Mouse (Mus musculus) hindbrain, embryonic 13.5 days (tissue): ENCODE measurements around the gene A930033H14Rik. TPM values are rescaled to one million over a fixed set of nuclear protein-coding genes. Genes with fewer than 3 reads are reported as not detected.

Source experiments
- ATAC-seq: fragments of 200-750 bp; cut with Nextera tagmentation; 2 replicates; pipeline ENCODE4 v1.8.0; 2017; ENCODE audit warnings: moderate TSS enrichment; ENCODE audit not compliant: low FRiP score
- H3K27ac ChIP-seq: fragments of 300-500 bp; sonication (generic); 2 replicates; pipeline ENCODE4 v1.5.1; 2015; ENCODE audit warnings: inconsistent platforms, mild to moderate bottlenecking, moderate library complexity
- H3K27me3 ChIP-seq: fragments of 300-500 bp; sonication (generic); 2 replicates; pipeline ENCODE4 v1.6.1; 2015; ENCODE audit warnings: mild to moderate bottlenecking, inconsistent platforms
- H3K36me3 ChIP-seq: fragments of 300-500 bp; sonication (generic); 2 replicates; pipeline ENCODE4 v1.6.1; 2015; ENCODE audit warnings: mild to moderate bottlenecking, inconsistent platforms
- H3K4me1 ChIP-seq: fragments of 300-500 bp; sonication (generic); replicated peaks from 2 replicates; pipeline ENCODE4 v1.6.1; 2015; ENCODE audit warnings: inconsistent platforms
- H3K4me2 ChIP-seq: fragments of 300-500 bp; sonication (generic); 2 replicates; pipeline ENCODE4 v1.6.1; 2015; ENCODE audit warnings: inconsistent platforms, mild to moderate bottlenecking, moderate library complexity
- H3K4me3 ChIP-seq: fragments of 300-500 bp; sonication (generic); 2 replicates; pipeline ENCODE4 v1.5.1; 2015; ENCODE audit warnings: mild to moderate bottlenecking, inconsistent platforms
- H3K9ac ChIP-seq: fragments of 300-500 bp; sonication (generic); 2 replicates; pipeline ENCODE4 v1.6.1; 2015; ENCODE audit warnings: mild to moderate bottlenecking, inconsistent platforms
- H3K9me3 ChIP-seq: fragments of 300-500 bp; sonication (generic); 2 replicates; pipeline ENCODE4 v1.6.1; 2016; ENCODE audit warnings: inconsistent platforms
- WGBS: fragments of 180-500 bp; shearing (Covaris S2); methylation state at CpG from one replicate; pipeline ENCODE4 v1.1.7; 2015; 5-methylcytosine and 5-hydroxymethylcytosine counted together
- polyA plus RNA-seq: library from polyadenylated mRNA; unstranded; fragments of >200 nt; fragmentation: Nextera tagmentation; extraction: Ambion mirVana; gene quantifications from 2 replicates; pipeline ENCODE4 v1.2.1, GENCODE M21; 2015

A930033H14Rik gene
- polyA plus RNA-seq, 1 experiment from 2014 or later: 1.4 TPM

DNA sequence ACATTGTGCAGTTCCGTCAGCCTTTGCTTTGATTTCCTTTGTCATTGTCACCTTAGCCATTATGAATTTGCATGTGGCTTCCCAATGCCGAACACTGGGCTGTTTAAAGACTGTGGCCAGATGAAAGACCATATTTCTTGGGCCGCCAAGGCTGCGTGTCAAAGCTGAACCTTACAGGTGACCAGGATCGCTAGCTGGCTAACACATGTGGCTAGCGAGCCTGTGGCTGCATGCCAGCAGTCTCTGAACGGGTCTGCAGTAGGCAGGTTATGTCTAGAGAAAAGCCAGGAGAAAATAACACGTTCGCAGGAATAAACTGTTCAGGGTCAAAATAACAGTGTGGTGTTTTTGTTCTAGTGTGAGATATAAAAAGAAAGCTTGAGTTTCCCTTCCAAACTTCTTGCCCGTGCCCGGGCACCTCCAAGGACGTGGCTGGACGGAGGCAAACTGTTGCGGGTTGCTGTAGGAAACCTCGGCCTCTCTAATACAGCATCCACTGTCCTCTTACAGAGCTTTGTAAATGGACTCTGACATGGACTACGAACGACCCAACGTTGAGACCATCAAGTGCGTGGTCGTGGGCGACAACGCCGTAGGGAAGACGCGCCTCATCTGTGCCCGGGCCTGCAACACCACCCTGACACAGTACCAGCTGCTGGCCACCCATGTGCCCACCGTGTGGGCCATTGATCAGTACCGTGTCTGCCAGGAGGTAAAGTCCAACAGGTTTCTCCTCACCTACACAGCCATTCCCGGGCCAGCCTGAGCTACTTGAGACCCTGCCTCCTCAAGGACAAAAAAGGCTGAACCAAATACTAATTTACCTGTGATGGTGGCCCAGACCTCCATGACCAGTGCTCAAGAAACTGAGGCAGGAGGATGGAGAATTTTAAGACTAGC is 35.6 kb upstream of the A930033H14Rik start:
- H3K4me1 ChIP-seq: peaks cover 5% of the 10 kb centered on the region
- no peak overlapping the region for H3K4me2 ChIP-seq
- H3K27me3 ChIP-seq: no peaks in the 10 kb centered on the region
- H3K36me3 ChIP-seq: peaks cover 23% of the 10 kb centered on the region
- H3K9ac ChIP-seq: no peak overlapping the region
- no peak overlapping the region for H3K4me3 ChIP-seq
- H3K27ac ChIP-seq: no peak overlapping the region; the same call in 1 of the 2 replicates
- WGBS: 94% methylated on average over 29 of the region's 29 CpGs
- no peaks in the 10 kb centered on the region; the same call in 1 of the 2 replicates for H3K9me3 ChIP-seq
- ATAC-seq: no peak

DNA sequence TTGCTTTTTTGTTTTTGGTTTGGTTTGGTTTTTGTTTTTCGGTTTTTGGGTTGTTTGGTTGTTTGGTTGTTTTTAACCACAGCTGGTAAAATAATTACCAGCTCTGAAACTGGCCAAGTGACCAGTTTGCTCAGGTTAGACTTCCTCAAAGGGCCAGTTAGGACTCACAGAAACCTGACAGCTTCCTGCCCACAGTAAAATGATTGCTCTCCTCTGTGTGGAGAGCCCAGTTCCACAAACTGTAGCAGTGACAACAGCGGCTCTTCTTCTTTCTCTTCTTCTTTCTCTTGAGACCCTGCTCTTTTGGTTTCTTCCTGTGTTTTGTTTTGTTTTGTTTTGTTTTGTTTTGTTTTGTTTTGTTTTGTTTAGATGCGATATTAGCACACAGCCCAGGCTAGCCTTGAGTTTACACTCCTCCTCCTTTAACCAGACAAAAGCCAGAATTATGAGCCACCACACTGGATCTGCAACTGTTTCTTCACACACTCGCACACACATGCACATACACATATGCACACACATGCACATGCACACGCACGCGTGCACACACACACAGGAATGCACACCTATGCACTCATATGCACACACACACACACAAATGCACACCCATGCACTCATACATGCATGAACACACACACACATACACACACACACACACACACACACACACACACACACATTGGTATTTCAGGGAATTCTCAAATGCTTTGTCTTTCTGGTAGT is 34.6 kb upstream of the A930033H14Rik start:
- Histone ChIP-seq H3K4me1 (no peaks in the 10 kb centered on the region), H3K9ac (no peak overlapping the region), H3K9me3 (no peaks in the 10 kb centered on the region; the same call in 1 of the 2 replicates), H3K27ac (no peak overlapping the region), H3K36me3 (peaks cover 22% of the 10 kb centered on the region), H3K4me2 (no peak overlapping the region), H3K4me3 (no peak overlapping the region), H3K27me3 (no peaks in the 10 kb centered on the region)
- no peak for ATAC-seq
- 96% methylated on average over 7 of the region's 7 CpGs for WGBS

DNA sequence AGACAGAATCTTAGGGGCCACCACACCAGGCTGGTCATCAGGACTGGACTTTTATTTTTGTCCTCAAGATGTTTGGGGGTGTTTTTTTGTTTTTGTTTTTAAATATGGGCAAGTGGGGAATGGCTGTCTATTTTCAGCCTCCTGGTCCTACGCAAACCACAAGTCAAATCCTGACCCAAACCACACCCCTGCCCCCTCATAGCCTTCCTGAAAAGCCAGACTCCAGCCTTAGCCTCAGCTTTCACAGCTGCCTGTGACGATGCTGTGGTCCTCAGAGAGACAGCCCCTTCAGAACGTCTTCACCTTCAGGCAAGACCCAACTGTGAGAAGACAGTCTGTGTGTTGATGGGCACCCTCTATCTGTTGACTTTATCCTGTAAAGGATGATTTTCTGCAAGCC is 33.9 kb upstream of the A930033H14Rik start:
- no peak overlapping the region for H3K9ac ChIP-seq
- no peak overlapping the region for H3K4me3 ChIP-seq
- peaks cover 18% of the 10 kb centered on the region for H3K36me3 ChIP-seq
- no peaks in the 10 kb centered on the region for H3K27me3 ChIP-seq
- no peak for ATAC-seq
- H3K27ac ChIP-seq: no peak overlapping the region
- no peak overlapping the region for H3K4me2 ChIP-seq
- WGBS: 77% methylated on average over 3 of the region's 3 CpGs
- peaks cover 6% of the 10 kb centered on the region for H3K9me3 ChIP-seq
- H3K4me1 ChIP-seq: no peaks in the 10 kb centered on the region

DNA sequence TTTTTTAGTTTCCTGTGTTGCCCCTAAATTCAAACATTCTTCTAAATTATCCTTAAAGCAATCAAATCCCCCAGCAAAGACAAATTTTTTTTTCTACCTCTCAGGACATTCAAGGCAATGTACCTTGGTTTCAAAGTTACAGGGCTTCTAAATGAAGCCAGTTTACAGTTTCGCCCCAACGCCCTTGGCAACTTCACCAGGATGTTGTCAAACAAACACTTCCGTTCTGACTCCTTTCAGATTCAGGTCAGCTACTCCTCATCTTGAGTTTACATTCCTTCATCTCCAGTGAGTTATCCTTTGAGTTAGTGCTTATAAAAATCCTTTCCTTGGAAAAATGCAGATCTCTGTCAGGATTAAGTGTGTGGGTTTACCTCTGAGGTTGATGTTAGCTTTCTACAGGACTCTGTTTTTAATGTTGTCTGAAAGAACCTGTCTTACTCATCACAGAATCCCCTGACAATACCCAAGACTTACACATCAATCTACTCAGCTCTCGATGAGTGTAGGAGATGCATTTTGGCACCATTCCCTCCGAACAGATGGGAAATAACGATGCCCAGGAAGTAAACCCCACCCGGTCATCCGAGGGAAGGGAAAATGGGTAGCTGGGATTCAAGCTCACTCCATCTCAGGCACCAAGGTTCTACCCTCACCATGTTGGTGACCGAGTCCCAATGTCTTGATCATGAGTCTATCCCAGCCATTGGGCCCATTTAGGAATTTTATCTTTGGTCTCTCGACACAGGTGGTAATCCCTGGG is 33.2 kb upstream of the A930033H14Rik start:
- Histone ChIP-seq H3K27ac (no peak overlapping the region), H3K9ac (no peak overlapping the region), H3K4me2 (no peak overlapping the region), H3K36me3 (peaks cover 17% of the 10 kb centered on the region), H3K4me3 (no peak overlapping the region), H3K9me3 (peaks cover 6% of the 10 kb centered on the region), H3K27me3 (no peaks in the 10 kb centered on the region), H3K4me1 (no peaks in the 10 kb centered on the region)
- no peak for ATAC-seq
- WGBS: 86% methylated on average over 10 of the region's 10 CpGs

DNA sequence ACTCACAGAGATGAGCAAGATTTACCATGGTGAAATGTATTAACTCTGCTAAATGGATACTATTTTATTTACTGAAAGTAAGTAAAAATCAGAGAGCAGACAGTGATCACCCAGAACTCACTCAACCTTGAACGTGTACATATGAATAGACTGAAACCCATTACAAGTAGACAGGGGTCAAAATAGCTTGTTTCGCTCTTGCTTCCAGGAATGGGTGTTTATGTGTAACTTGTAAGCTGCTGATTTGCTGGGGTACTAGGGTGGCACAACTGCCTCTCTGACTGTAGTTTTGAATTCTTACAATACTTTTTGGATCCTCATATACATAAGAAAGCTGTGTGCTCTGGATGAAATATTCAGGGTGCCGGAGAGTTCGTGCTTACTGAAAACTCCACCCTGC is 32.3 kb upstream of the A930033H14Rik start:
- H3K9ac ChIP-seq: no peak overlapping the region
- 89% methylated on average over 4 of the region's 4 CpGs for WGBS
- H3K4me1 ChIP-seq: no peaks in the 10 kb centered on the region
- no peak overlapping the region for H3K4me3 ChIP-seq
- no peak overlapping the region for H3K27ac ChIP-seq
- ATAC-seq: no peak
- no peaks in the 10 kb centered on the region for H3K27me3 ChIP-seq
- H3K4me2 ChIP-seq: no peak overlapping the region
- H3K36me3 ChIP-seq: peaks cover 8% of the 10 kb centered on the region
- H3K9me3 ChIP-seq: peaks cover 6% of the 10 kb centered on the region

DNA sequence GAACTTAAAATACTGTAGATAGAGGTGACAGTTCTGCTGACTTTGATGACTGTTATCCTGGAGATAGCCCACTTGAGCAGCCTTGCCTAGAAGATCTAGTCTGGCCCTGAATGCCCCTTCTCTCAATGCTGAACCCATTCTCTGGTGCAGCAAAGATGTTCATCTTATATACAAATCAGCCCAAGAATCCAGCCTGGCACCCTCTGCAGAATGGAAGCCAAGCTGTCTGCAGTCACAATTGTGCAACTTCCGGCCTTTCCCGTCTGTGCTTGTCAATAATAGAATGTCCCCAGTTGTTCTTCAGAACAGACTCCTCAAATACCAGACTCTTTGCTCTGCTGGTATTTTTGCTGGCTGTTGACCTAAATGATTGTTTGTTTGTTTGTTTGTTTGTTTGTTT is 27.6 kb upstream of the A930033H14Rik start:
- Histone ChIP-seq H3K4me2 (no peak overlapping the region), H3K27ac (no peak overlapping the region), H3K9ac (no peak overlapping the region), H3K4me1 (peaks cover 4% of the 10 kb centered on the region), H3K27me3 (no peaks in the 10 kb centered on the region), H3K9me3 (peaks cover 6% of the 10 kb centered on the region), H3K36me3 (peaks cover 4% of the 10 kb centered on the region), H3K4me3 (no peak overlapping the region)
- 85% methylated on average over 2 of the region's 2 CpGs for WGBS
- ATAC-seq: no peak

DNA sequence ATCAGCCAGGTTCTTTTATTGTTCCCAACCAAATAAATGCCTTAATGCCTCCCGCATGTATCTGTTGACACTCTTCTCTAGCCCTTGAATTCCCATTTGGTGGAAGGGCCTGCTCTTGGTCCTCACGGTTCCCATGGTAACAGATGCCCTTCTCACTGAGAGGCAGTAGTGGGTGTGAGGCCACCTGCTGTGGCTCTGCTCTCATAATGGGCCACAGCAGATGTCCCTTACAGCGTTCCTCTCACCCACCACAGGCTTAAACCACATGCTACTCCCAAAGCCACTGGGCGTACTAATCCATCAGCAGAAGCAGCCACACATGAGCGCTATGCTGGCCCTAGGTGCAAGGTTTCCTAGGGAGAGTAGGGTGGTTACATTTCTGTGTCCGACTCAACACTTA is 25.4 kb upstream of the A930033H14Rik start:
- 51% methylated on average over 6 of the region's 6 CpGs for WGBS
- H3K27ac ChIP-seq: 0 out of 2 replicates have a peak overlapping the region, but pooled peaks have one; percentile 30
- no peaks in the 10 kb centered on the region for H3K27me3 ChIP-seq
- no peak overlapping the region for H3K4me2 ChIP-seq
- peaks cover 4% of the 10 kb centered on the region for H3K4me1 ChIP-seq
- no peak for ATAC-seq
- H3K4me3 ChIP-seq: no peak overlapping the region
- H3K9me3 ChIP-seq: peaks cover 6% of the 10 kb centered on the region
- H3K9ac ChIP-seq: no peak overlapping the region
- H3K36me3 ChIP-seq: peaks cover 4% of the 10 kb centered on the region

DNA sequence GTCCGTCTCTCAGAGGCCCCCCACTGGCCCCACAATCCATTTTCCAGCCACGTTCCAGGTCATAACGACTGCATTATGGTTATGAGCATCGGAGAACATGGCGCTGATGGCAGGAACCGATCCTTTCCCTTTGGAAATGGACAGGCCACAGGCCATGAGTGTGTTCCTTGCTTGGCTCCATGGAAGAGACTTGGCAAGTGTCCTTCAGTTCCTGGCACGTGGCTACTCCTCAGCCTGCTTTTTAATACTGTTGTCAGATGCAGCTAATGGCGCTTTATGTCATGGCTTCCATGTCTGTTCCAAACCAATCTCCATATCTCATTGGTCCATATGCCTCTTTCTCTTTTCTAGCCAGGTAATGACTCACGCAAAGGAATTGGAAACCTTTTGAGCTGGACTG is 24.9 kb upstream of the A930033H14Rik start:
- Histone ChIP-seq H3K27me3 (no peaks in the 10 kb centered on the region), H3K9me3 (peaks cover 6% of the 10 kb centered on the region), H3K4me3 (no peak overlapping the region), H3K4me2 (no peak overlapping the region), H3K27ac (no peak overlapping the region), H3K9ac (no peak overlapping the region), H3K4me1 (peaks cover 4% of the 10 kb centered on the region), H3K36me3 (peaks cover 4% of the 10 kb centered on the region)
- 90% methylated on average over 9 of the region's 9 CpGs for WGBS
- ATAC-seq: no peak

DNA sequence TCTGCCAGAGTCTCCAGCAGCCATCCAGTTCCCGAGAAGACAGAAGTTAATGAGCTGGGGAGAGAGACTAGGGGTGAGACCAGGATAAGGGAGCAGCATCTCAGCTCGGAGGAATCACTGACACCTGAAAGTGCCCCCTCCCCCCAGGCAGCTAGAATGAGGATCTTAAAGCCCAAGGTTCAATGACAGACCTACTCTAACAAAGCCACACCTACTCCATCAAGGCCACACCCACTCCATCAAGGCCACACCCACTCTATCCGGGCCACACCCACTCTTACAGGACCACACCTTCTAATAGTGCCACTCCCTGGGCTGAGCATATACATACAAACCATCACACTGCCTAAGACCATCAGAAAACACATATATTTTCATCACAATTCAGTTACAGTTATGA is 24.3 kb upstream of the A930033H14Rik start:
- no peak overlapping the region for H3K4me2 ChIP-seq
- H3K36me3 ChIP-seq: peaks cover 4% of the 10 kb centered on the region
- H3K4me1 ChIP-seq: peaks cover 4% of the 10 kb centered on the region
- no peak overlapping the region for H3K9ac ChIP-seq
- peaks cover 5% of the 10 kb centered on the region for H3K9me3 ChIP-seq
- ATAC-seq: no peak
- H3K27me3 ChIP-seq: no peaks in the 10 kb centered on the region
- WGBS: 85% methylated on average over 3 of the region's 3 CpGs
- H3K27ac ChIP-seq: no peak overlapping the region
- no peak overlapping the region for H3K4me3 ChIP-seq

DNA sequence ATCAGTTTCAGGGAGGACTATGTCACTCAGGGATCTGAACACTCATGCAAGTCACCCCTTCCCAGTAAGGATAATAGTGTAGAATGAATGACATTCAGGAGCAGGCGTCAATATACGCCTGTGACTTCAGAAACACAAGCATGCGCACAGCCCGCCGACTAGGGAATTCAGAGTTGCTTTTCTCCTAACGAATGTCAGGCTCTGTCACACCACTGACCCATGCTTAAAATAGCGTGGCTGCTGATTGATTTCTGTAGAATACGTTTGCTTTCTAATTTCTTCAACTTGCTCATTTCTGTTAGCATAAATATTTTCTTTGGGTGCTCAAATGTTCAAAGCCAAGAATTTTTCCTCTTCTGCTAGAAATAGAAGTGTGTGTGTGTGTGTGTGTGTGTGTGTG is 13.1 kb upstream of the A930033H14Rik start:
- Histone ChIP-seq H3K9me3 (no peaks in the 10 kb centered on the region), H3K4me3 (no peak overlapping the region), H3K36me3 (no peaks in the 10 kb centered on the region), H3K4me1 (no peaks in the 10 kb centered on the region; the same call in 1 of the 2 replicates), H3K27me3 (no peaks in the 10 kb centered on the region), H3K9ac (no peak overlapping the region), H3K27ac (no peak overlapping the region), H3K4me2 (no peak overlapping the region)
- WGBS: 77% methylated on average over 8 of the region's 8 CpGs
- ATAC-seq: no peak

DNA sequence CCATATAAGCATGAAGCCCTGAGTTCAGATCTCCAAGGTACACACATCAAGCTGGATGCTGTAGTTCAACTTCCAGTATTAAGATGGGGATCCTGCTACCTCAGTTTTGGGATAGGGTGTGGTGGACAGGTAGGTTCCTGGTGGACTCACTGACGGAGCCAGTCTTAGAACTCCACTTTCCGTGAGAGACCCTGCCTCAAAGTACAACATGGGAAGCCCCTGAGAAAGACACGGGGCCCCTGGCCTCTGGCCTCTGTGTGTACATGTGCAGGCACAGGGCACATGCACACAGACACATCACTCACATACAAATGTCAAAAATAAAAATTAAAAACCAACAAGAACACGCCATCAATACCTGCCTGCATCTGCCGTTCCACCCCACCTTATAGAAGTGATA is 12.6 kb upstream of the A930033H14Rik start:
- Histone ChIP-seq H3K9me3 (no peaks in the 10 kb centered on the region), H3K4me2 (no peak overlapping the region), H3K27me3 (no peaks in the 10 kb centered on the region), H3K27ac (no peak overlapping the region), H3K9ac (no peak overlapping the region), H3K4me1 (no peaks in the 10 kb centered on the region; the same call in 1 of the 2 replicates), H3K36me3 (no peaks in the 10 kb centered on the region), H3K4me3 (no peak overlapping the region)
- 91% methylated on average over 5 of the region's 5 CpGs for whole genome bisulfite sequencing
- no peak for ATAC-seq

DNA sequence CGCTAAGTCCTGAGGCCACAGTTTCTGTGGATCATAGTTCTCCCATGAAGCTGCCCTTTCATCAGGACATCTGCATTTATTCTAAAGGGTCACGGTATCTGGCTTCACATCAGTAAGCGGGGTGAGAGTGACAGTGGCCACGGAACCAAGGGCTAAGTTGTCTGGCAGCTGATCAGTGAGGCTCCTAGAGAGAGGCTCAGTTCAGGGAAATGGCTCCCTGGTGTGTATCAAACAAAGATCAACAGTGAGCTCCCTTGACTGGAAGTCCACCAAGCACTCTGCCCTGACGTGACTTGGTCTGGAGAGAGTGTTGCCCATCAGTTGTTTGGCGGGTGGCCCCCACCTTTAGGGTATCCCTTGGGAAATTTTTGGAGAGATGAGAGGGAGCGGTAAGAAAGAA is 11.4 kb upstream of the A930033H14Rik start:
- H3K27ac ChIP-seq: no peak overlapping the region
- no peaks in the 10 kb centered on the region for H3K9me3 ChIP-seq
- 68% methylated on average over 7 of the region's 7 CpGs for WGBS
- ATAC-seq: no peak
- H3K4me2 ChIP-seq: no peak overlapping the region
- H3K27me3 ChIP-seq: no peaks in the 10 kb centered on the region
- H3K4me1 ChIP-seq: no peaks in the 10 kb centered on the region; the same call in 1 of the 2 replicates
- H3K9ac ChIP-seq: no peak overlapping the region
- peaks cover 2% of the 10 kb centered on the region for H3K36me3 ChIP-seq
- no peak overlapping the region for H3K4me3 ChIP-seq
